Mouse (Mus musculus): ENCODE data around the gene Cdk2.

GRCm38 (mm10) chr10:128715559-128716537 lies 11.0 kb upstream of the Cdk2 start:
- TF ChIP-seq EP300 (IDR thresholded peaks at IDR 0.05) (no peak), CTCF (IDR thresholded peaks at IDR 0.05) (no peak)

All from lung, postnatal 0 days (tissue).